Mouse (Mus musculus) cerebellum, postnatal 36 days (tissue): Measurements from ENCODE around the gene Xrcc3.

ENCODE experiments used
- DNase-seq, 2 experiments: peaks; one replicate each; pipeline ENCODE4 v3.0.0; 2021 to 2022; ENCODE audit warnings: mixed read lengths in 2 of 2

Xrcc3 gene

DNA sequence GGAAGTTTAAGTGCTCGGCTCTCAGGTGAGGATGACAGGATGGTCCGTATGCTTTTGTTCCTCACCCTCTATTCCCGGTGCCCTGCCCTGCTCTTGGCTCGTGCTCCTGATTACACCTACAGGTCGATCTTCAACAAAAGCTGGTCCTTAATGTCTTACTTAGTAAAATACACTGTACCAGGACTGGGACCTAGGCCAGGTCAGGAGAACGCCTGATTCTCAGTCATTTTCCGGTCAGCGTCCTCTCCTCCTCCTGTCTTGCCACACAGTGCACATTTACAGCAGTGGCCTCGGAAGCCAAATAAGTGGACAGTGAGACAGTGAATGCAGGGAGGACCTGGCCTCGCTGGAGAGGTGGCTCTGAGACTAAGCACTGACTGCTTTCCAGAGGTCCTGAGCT, 43.0 kb downstream of the Xrcc3 start:
- DNase-seq: peak in 1 of 2 experiments; percentile 24

DNA sequence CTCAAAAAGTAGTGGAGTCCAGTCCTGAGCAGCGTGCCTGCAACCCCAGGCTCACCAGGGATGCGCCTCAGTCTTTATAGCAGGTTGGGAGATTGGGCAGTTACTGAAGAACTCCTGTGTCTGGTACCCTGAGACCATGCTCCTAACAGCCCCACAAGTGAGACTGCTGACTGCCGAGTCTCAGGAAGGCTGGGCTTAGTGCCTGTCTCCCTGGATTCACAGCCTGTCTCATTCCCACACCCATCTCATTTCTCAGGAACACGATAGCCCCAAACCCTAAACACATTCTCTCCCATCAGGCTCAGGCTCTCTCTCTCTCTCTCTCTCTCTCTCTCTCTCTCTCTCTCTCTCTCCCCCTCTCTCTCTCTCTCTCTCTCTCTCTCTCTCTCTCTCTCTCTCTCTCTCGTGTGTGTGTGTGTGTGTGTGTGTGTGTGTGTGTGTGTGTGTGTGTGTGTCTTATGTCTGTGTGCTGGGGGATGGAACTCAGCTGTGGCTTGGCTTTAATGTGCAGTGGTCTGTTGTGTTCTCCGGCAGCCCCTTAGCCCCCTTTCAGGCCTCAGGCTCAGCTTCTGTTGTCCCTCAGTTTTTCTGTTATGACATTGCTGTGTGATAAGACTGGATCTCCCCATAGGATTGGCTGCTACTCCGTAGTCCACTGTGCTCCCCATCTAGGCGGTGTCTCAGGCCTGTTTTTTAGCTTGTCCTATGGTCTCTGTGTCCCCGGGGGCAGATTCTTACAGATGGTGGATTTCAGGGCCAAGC, 43.7 kb downstream of the Xrcc3 start:
- no peak for DNase-seq

DNA sequence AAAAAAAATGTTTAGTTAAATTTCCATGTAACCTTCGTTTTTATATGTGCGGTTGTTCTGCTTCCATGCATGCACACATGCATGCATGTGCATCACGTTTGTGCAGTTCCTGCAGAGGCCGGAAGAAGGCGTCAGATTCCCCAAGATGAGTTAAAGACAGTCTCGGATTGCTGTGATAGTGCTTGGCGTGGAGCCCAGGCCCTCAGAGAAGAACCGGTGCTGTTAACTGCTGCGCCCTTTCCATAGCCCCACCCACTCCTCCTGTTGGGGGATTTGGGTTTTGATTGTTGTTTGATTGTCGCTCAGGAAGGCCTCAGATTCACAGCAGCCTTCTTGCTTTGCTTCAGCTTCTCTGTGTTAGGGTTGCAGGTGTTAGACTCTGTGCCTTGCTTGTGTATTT, 44.4 kb downstream of the Xrcc3 start:
- DNase-seq: peak; percentile 62 to 65

DNA sequence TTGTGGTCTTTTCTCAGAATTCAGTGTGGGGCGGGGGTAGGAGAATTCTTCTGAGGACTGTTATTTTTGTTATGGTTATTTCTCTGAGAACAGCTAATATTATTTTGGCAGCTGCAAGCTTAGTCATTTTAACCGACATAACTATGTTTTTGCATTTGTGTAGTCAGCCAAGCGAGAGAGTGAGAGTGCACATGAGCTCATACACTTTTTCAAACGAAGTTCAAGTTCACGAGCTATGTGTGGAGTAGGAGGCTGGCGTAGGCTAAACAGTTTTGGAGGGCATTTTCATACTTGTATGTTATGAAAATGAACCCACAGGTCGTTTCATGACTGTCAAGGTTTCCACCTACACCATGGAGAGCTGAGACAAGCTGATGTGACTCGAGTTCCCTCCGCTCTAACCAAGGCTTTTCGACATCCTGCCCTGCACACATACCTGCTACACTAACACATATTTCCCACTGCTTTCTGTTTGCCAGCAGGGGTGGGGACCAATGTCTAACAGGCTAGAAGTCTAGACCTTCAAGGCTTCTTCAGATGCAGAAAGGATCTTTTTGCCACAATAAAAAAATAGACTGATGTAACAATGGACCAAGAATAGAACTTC, 45.2 kb downstream of the Xrcc3 start:
- no peak for DNase-seq

DNA sequence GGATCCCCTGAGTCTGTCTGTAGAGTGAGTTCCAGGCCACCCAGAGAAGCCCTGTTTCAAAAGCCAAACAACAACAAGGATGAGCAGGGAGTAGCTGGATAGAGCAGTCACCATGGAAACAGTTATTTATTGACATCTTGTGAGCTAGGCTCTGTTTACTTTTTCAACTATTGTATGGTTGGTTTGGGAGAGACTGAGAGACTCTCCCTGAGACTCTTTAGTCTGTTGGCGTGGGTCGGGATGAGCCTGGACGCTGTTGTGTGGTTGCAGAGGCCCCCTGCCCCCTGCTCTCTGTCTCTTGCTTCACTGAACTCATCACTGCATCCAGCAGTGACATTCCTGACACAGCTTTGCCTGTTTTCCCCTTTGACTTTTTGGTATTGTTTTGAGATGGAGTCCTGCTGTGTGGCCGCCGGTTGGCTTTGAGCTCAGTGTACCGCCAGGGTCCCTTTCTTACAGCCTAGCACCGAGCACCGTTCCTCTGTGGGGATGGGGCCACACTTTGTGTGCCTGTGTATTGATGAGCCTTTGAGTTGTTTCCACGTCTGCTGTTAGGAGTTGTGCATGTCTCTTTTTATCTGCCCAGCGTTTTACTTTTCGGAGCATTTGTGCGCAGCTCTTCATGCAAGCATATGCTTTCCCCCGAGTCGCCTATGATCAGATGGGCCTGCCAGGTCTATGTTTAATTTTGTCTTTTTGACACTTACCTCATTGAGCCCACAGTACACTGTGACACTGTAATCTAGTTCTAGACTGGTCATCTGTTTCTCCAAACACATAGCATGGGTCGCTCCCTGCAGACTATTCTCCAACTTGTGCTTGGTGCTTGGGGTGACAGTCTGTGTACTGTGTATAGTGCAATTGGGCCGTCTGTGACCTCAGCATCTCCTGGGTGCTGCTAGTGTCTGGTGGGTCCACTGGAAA, 47.1 kb downstream of the Xrcc3 start:
- peak; percentile 30 to 62 for DNase-seq

DNA sequence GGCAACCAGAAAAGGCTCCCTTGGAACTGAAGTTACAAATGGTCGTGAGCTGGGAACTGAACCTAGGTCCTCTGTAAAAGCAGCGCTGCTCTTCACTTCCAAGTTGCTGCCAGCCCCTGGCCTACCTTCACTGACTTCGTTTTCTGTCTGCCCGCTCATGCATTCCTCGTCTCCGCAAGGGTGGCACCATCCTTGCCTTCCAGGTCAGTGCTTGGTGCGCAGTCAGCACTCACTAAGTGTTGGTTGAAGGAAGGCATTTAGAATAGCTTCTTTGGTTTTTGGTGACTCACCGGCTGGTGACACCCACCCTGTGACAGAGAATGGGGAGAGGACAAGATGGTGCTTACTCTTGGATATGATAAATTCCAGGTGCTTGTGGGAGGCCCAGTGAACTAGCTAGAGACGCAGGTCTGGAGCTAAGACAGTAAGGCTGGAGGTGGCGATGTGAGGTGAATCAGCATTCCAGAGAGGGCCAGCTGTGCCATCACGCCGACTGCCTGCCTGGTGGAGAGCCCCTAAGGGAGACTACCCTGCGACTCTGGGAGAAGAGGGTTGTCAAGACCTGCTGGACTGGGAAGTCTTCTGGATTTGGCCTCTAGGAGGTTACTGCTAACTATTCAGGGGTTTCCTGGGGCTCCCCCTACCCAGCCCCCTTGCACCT, 50.9 kb downstream of the Xrcc3 start:
- no peak for DNase-seq

DNA sequence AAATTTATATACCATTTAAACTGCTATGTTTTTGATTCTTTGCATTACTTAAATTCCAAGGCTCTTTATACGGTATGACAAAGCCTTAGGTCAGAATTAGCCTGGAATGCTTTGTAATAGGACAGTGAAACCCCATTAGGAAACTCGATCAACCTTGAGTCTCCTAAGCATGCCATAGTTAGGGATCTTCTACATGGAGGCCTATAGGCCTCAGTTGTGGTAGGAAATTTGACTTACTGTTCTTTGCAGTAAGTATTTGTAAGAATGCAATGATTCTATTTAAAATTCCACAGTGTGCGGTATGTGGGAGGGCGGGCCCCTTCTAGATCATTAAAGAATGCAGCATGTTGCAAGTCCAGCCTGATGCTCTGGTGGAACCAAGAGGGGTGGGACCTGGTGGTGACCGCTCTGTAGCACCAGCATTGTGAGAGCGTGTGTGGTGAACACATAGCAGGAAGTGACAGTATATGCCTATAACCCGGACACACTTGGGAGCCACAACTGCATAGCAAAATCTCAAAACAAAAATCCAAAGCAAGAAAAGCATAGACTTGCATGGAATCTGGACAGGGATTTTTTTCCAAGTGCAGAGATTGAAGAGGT, 53.3 kb downstream of the Xrcc3 start:
- DNase-seq: no peak

DNA sequence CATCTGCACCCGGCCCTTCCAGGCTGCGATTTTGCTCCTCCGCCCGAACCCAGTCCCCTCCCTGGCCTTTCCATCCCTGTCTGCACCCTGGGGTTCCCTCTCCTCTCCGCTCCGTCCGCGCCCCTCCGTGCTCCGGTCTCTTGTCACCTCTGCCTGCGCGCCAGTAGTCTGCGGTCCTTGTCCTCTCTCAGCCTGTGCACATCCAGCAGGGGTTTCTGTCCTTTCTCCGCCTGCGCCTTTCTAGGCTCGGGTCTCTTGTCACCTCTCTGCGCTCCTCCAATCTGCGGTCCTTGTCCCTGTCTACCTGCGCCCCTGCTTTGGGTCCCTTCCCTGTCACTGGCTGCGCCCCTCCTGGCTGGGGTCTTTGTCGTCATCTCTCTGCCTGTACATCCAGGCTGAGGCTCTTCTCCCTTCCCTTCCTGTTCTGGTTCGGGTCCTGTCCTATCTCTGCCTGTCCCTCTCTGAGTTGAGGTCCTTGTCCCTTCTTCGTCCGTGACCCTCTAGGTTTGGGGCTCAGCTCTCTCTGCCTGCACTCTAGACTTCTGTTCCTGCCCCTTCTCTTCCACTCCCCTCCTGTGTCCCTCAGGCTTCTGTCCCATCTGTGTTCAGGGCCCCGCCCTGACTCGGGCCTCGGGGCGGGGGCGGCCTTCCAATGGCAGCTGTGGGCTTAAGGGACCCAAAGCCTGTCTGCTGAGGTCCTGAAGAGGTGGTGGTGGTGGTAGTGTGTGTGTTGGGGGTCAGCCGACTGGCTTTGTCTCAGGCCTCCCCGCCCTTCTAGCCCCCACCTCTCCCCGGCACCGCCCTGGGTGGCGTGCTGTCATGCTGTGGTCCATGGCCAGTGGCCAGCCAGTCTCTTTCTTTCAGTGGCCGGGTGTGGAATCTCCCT, 54.3 kb downstream of the Xrcc3 start:
- DNase-seq: peak; percentile 78 to 82

DNA sequence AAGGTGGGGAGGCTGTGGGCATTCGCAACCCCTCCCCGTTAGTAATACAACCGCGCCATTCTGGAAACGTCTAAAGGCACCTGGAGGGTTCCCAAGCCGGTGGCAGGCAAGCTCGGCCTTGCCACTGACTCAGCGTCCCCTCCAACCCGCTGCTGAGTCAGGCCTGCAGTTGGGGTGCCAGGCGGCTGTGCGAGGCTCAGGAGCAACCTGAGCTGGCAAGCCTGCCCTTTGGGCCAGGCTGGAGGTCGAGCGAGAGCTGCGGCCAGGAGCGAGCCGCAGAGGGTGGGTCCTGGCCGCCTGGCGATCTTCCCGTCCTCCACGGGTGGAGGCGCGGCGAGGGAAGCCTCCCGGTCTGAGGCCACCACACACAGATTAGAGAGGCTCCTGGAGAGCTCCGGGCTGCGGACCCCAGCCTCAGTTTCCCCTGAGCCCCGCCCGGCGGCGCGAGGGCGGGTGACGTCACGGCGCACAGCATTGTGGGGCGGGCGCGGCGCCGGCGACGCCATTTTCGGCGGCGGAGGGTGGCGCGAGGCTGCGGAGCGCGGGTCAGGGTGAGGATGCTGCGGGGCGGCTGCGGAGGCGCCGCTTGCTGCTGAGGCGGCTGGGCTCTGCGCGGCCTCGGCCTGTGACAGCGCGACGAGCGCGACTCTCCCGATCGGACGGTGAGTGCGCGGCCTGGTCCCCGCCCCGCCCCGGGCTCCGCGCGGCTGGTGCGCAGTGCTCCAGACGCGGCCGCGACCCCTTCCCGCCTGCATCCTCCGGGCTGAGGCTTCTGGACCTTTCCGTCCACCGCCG, 55.1 kb downstream of the Xrcc3 start, which contains the start of gene Klc1:
Gene Klc1 (plus strand): TSS at position 469 of the 795 bp plus-strand sequence.
- DNase-seq: peak; percentile 86

DNA sequence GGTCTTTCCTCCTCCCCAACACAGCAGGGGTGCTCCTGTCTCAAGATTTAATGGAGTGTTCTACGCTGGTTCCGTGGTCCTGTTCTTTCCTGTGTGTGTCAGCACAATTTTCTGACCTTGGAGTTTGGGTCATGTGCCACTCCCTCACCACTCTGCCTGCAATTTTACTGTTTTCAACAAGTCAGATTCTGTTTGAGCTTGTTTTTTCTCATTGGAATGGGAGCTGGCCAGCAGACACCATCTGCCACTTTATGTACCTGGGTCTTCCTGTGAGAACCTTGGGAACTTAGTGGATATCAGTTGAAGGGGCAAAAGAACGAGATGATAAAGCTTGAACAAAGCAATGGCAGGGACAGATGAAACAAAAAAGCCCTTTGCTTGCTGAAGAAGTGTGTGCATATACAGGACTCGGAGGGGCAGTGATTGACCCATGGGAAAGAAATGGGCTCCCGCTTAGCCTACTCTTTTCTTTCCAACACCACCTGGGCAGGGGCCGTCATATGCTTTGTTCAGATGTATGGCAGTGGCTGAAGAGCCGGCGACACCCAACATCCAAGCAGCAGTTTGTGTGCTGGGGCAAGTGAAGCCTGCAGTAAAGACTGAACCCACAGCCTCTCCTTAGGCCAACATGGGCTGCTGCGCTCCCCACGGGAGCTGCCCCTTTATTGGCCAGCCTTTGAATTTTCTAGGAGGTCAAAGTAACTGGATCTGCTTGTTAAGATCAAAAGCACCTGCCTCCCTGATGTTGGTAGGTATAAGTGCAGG, 55.9 kb downstream of the Xrcc3 start:
- DNase-seq: peak; percentile 34 to 36

DNA sequence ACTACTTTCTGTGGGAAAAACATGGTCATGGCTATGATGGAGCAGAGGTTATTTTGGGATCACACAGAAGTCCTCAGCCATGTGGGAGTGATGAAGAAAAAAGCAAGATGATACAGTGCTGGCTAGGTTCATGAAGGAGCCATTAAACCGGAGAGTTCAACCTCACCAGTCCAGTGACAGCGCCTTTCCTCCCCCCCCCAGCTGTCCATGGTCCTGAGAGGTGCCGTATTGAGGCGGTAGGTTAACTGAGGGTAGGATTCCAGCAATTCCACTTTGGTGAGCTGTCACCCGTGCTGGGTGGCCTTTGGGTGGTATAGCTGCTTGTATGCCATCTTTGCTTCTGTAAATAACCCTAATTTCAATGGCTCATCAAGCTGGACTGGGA, 57.0 kb downstream of the Xrcc3 start:
- no peak for DNase-seq

DNA sequence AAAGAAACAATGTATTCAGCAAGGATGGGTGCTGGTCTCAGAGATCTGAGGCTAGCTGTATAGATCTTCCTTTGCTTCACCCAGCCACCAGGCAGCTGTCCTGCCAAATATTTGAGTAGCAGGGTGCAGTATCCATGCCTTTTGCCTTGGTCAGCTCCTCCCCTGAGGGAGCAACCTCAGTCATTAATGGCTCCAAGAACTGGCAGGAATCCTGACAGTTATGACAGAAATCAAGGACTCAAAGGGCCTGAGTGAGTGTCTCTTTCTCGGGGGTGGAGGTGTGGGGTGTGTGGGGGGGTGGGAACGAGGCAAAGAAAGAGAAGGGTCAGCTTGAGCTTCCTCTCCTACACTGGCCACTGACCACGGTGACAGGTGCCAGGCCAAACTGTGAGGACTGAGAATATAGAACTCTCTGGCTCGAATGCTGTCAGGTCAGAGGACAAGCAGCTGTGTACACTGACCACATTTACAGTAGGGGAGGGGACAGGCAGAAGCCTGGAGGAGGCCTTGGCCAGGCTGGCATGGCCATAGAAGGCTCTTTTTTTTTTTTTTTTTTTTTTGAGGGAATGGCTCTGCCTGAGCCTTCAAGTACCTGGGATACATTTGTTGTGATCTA, 57.5 kb downstream of the Xrcc3 start:
- DNase-seq: no peak

DNA sequence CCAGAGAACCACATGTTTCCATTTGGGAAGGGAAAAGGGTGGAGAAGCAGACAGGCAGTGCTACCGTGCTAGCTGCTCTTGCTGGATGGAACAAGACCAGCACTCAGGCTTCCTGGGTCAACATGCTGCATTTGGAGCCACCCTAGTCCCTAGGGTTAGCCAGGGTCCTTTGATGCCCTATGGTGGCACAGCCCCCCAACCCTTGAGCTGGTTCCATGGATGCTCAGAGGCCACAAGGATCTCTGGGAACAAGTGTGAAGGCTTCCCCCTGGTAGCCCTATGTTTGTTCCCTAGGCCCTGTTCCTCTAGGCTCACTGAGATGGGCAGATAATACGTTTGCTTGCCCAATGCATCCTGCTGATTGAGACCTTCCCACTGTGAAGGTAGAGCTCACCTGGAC, 58.4 kb downstream of the Xrcc3 start:
- no peak for DNase-seq

DNA sequence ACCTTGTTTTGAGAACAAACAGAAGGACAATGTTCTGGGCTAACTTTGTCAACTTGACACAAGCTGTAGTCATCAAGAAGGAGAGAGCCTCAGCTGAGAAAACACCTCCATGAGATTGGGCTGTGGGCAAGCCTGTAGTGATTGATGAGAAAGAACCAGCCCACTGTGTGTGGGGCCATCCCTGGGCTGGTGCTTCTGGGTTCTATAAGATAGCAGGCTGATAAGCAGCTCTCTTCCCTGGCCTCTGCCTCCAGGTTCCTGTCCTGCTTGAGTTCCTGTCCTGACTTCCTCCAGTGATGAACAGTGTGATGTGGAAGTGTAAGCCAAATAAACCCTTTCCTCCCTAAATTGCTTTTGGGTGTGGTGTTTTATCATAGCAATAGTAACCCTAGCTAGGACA, 59.0 kb downstream of the Xrcc3 start:
- no peak for DNase-seq

DNA sequence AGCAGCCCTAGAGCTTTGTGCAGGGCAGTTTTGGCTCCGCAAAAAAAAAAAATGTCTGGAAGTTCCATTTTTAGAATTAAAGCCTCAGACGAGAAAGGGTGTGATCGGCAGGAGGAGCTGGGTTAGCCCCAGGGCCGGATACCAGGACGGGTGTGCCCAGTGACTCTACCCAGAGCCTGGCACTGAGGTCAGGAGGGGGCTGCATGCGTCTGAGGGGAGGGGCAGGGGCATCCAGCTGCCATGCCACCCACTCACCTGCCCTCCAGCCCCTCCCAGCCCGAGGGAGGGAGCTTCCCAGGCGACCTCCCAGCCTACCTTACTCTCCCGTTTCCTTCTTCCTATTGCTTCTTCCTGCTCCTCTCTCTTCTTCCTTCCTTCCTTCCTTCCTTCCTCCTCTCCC, 60.3 kb downstream of the Xrcc3 start:
- DNase-seq: no peak
